Mouse (Mus musculus) gastrocnemius, postnatal 25 days (tissue): Measurements from ENCODE around the gene Rere. TPM values are rescaled to one million over a fixed set of nuclear protein-coding genes. Genes with fewer than 3 reads are reported as not detected.

Source experiments
- DNase-seq: peaks from one replicate; pipeline ENCODE4 v3.0.0; 2022
- total RNA-seq, 2 experiments: library from RNA; stranded (reverse); gene quantifications; 1 replicate in 1 of 2; 2 replicates in 1 of 2; pipeline ENCODE4 v1.2.3; 2021

Gene Rere
- total RNA-seq, 2 experiments from 2014 or later: 51.0 to 56.4 TPM

DNA sequence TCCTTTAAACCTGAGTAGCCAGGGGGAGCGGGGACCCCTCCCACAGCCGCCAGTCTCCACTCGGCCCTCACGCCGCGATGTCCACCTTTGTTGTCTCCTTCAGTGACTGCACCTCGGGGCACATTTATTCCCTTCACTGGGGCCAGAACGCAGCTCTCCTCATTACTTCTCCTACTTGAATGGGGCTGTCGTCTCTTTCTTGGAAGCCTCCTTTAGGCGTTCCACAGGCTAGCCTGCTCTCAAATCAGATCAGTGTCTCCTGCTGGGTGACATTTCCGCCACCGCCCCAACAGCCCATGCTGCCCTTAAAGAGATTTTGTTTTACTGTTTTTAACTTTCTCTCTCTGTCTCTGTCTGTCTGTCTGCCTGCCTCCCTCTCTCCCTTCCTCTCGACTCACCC lies 380.4 kb downstream of the Rere start:
- DNase-seq: no peak

DNA sequence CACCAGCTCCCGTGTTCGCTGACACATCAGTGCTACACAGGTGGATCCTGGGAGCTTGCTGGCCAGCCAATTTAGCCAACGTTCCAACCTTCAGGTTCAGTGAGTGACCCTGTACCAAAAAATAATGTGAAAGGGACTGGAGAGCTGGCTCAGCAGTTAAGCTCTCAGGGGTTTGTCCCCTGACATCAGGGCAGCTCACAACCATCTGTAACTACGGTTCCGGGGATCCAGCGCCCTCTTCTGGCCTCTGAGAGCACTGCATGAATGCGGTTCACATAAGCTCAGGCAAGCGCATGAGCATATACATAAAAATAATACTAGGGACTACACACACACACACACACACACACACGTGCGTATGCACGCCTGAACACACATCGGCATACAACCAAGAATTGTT lies 381.7 kb downstream of the Rere start:
- no peak for DNase-seq

DNA sequence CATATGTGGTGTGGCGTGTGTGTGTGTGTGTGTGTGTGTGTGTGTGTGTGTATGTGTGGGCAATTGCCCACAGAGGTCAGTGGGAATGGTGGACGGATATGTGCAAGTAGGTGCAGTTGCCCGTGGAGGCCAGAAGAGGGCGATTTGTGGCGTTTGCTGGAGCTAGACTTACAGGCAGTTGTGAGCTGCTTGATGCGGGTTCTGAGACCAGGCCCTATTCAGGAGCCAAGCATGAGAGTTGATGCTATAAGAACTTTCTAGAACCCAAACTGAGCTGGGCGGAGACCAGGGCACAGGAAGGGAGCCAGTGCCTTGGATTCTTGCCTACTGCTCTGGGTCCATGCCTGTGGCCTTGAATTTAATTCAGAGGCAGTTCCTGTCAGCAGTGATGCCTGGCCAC lies 383.3 kb downstream of the Rere start:
- no peak for DNase-seq

DNA sequence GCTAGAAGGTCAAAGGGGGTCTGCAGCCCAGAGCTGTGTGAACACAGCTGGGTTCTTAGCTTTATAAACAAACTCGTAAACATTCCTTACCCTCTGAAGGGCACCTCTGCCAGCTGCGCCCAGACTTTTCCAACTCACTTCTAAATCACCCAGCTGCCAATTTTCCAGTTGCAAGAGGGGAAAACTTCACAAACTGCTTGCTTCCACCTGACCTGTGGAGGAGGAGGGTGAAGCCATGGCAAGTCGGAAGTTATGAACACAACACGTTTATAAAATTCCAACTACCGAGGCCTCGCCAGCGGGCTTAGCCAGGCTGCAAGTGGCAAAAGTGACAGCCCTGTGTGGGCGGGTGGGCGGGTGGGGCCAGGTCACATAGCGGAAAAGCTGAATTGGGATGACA lies 384.4 kb downstream of the Rere start:
- no peak for DNase-seq

Other genes starting within 250 kb of the Rere start
- 10 to 100 TPM; 22.8 to 35.7 TPM for gene Gpr157, start 194.3 kb upstream of the Rere start, total RNA-seq
- under 1 TPM in 1 of 2 experiments, not detected in 1; 0.54 TPM for gene Slc2a5, start 162.4 kb upstream of the Rere start, total RNA-seq
- not detected for gene Slc2a7, start 132.7 kb upstream of the Rere start, total RNA-seq
- gene Car6, start 80.3 kb upstream of the Rere start, total RNA-seq: not detected
- gene Eno1, start 44.9 kb upstream of the Rere start, total RNA-seq: 100 to 1,000 TPM; 112 to 141 TPM